Mouse (Mus musculus) forebrain, embryonic 11.5 days (tissue): ENCODE data around the gene Tada2a. TPM values are rescaled to one million over a fixed set of nuclear protein-coding genes. Genes with fewer than 3 reads are reported as not detected.

ENCODE experiments used
- ATAC-seq: fragments of 200-750 bp; cut with Nextera tagmentation; replicated peaks from 2 replicates; pipeline ENCODE4 v1.8.0; 2017; ENCODE audit warnings: moderate TSS enrichment; ENCODE audit not compliant: low FRiP score
- DNase-seq: peaks from one replicate; pipeline ENCODE4 v3.0.0-alpha.2; 2017; ENCODE audit warnings: low spot score
- H3K27ac ChIP-seq: fragments of 300-500 bp; sonication (generic); 2 replicates; pipeline ENCODE4 v1.5.1; 2014; ENCODE audit warnings: low read depth, low read length
- H3K27me3 ChIP-seq: fragments of 300-500 bp; sonication (generic); 2 replicates; pipeline ENCODE4 v1.6.1; 2014; ENCODE audit warnings: mild to moderate bottlenecking, low read length, mixed read lengths; ENCODE audit not compliant: control insufficient read depth, insufficient read depth
- H3K36me3 ChIP-seq: fragments of 300-500 bp; sonication (generic); 2 replicates; pipeline ENCODE4 v1.6.1; 2014; ENCODE audit warnings: mild to moderate bottlenecking, low read length, moderate library complexity, mixed read lengths; ENCODE audit not compliant: control insufficient read depth, insufficient read depth
- H3K4me1 ChIP-seq: fragments of 300-500 bp; sonication (generic); replicated peaks from 2 replicates; pipeline ENCODE4 v1.6.1; 2014; ENCODE audit warnings: low read length, mixed read lengths; ENCODE audit not compliant: control insufficient read depth, insufficient read depth
- H3K4me2 ChIP-seq: fragments of 300-500 bp; sonication (generic); 2 replicates; pipeline ENCODE4 v1.6.1; 2014; ENCODE audit warnings: low read depth, mild to moderate bottlenecking, low read length, moderate library complexity, mixed read lengths; ENCODE audit not compliant: severe bottlenecking
- H3K4me3 ChIP-seq: fragments of 300-500 bp; sonication (generic); 2 replicates; pipeline ENCODE4 v1.5.1; 2014; ENCODE audit warnings: low read depth, low read length
- H3K9ac ChIP-seq: fragments of 300-500 bp; sonication (generic); 2 replicates; pipeline ENCODE4 v1.6.1; 2014; ENCODE audit warnings: low read length
- H3K9me3 ChIP-seq: fragments of 300-500 bp; sonication (generic); 2 replicates; pipeline ENCODE4 v1.6.1; 2016; ENCODE audit warnings: low read length, mixed read lengths; ENCODE audit not compliant: control insufficient read depth
- WGBS: fragments of 180-500 bp; shearing (Covaris S2); extraction: QIAGEN DNeasy Blood & Tissue Kit; methylation state at CpG from one replicate; pipeline ENCODE4 v1.1.7; 2014; 5-methylcytosine and 5-hydroxymethylcytosine counted together
- polyA plus RNA-seq: library from polyadenylated mRNA; unstranded; fragments of >200 nt; fragmentation: Nextera tagmentation; extraction: Ambion mirVana; gene quantifications from 2 replicates; pipeline ENCODE4 v1.2.1, GENCODE M21; 2014

The Tada2a gene
- polyA plus RNA-seq, 1 experiment from 2014 or later, result 41.7 TPM

DNA sequence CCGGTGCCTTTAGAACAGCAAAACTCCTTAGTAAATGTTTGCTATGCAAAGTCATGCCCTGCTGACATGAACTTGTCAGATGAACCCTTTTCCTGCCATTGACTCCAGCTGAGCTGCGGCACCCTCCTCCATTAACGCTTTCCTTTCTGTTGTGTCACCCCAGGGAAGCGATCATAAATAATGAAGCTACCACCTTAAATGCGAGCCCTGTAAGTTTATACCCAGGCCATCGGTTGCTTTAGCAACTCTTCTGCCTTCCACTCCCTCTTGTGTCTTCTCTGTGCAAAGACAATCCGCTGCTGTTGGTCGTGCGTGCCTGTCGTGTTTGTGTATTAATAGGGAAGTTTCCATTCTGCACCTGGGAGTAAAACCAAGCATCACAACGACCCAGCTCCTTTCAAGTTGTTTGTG lies 63.3 kb downstream of the Tada2a start:
- Histone ChIP-seq H3K4me3 (no peak overlapping the region), H3K27ac (no peak overlapping the region), H3K36me3 (no peaks in the 10 kb centered on the region), H3K4me2 (no peak overlapping the region), H3K4me1 (peaks cover 10% of the 10 kb centered on the region), H3K9me3 (no peaks in the 10 kb centered on the region), H3K27me3 (peaks cover 12% of the 10 kb centered on the region), H3K9ac (no peak overlapping the region)
- ATAC-seq, result no peak
- 15% methylated on average over 11 of the region's 11 CpGs for WGBS
- no peak for DNase-seq

DNA sequence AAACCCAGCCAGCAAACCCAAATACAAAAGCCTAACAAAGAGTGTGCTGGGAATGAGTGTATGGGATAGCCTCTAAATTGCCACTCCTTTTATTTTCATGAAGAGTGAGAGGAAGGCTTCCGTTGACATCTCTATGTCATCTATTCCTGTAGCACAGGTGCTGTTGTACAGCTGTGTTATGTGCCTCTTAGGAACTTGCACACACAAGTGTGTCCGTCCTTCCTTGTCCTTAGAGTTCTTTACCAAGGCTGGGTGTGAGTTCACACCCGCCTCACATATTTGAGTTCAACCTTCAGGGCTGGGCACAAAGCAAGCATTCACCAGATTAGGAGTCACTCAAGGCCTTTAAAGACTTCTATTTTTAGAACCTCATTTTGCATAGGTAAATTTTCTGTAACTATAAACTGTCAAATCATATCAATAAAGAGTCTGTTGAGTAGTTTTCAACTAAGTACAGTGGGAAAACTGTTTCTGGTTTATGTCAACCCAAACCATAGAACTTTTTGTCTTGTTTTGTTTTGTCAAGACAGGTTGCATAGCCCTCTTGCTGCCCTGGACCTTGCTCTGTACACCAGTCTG lies 65.7 kb downstream of the Tada2a start:
- Histone ChIP-seq H3K9me3 (no peaks in the 10 kb centered on the region), H3K4me3 (no peak overlapping the region), H3K36me3 (no peaks in the 10 kb centered on the region), H3K4me1 (peaks cover 10% of the 10 kb centered on the region), H3K9ac (no peak overlapping the region), H3K27ac (no peak overlapping the region), H3K27me3 (peaks cover 7% of the 10 kb centered on the region), H3K4me2 (no peak overlapping the region)
- WGBS, result 94% methylated on average over 3 of the region's 3 CpGs
- DNase-seq, result no peak
- no peak for ATAC-seq

DNA sequence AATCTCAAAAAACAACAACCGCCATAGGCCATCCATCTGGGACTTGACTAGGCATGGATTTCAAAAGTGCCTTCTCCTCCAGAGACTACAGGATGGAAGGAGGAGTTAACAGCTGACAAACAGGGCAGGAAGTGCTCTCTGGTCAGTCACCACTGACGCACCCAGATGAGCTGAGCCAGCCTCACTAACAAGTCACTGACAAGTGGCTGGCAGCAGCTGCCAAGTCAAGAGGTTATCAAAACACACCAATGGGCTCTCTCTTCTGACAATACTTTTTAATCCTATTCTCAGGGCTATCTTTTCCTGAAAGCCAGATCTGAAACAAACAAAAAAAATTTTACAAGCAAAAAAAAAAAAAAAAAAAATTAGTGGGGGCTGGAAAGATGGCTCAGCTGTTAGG lies 66.6 kb downstream of the Tada2a start:
- no peaks in the 10 kb centered on the region for H3K9me3 ChIP-seq
- H3K36me3 ChIP-seq, result no peaks in the 10 kb centered on the region
- ATAC-seq (no peak), DNase-seq (no peak)
- no peak overlapping the region for H3K4me3 ChIP-seq
- no peak overlapping the region for H3K9ac ChIP-seq
- H3K27ac ChIP-seq, result no peak overlapping the region
- no peak overlapping the region for H3K4me2 ChIP-seq
- H3K4me1 ChIP-seq, result peaks cover 10% of the 10 kb centered on the region
- 0 out of 2 replicates have a peak, but pooled peaks cover 5% of the 10 kb centered on the region for H3K27me3 ChIP-seq
- 73% methylated on average over 2 of the region's 2 CpGs for WGBS

DNA sequence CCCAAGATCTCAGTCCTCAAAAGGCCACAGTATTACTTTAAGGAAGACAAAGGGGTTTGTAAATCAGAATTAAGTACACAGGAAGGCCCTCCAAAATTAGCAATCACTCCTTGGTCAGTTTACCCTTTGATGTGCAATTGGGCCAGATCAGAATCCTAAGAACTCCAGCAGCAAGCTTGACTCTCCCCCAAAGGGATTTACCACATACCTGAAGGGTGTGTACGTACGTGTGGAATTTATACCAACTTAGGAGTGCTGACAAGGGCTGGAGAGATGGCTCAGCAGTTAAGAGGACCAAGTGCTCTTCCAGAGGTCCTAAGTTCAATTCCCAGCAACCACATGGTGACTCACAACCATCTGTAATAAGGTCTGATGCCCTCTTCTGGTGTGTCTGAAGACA lies 67.5 kb downstream of the Tada2a start:
- no peak overlapping the region for H3K4me2 ChIP-seq
- H3K36me3 ChIP-seq, result no peaks in the 10 kb centered on the region
- WGBS, result 80% methylated on average over 2 of the region's 2 CpGs
- H3K4me3 ChIP-seq, result no peak overlapping the region
- no peak overlapping the region for H3K9ac ChIP-seq
- 0 out of 2 replicates have a peak, but pooled peaks cover 3% of the 10 kb centered on the region for H3K27me3 ChIP-seq
- DNase-seq (no peak), ATAC-seq (no peak)
- peaks cover 4% of the 10 kb centered on the region; the same call in 1 of the 2 replicates for H3K4me1 ChIP-seq
- H3K9me3 ChIP-seq, result no peaks in the 10 kb centered on the region
- H3K27ac ChIP-seq, result no peak overlapping the region

DNA sequence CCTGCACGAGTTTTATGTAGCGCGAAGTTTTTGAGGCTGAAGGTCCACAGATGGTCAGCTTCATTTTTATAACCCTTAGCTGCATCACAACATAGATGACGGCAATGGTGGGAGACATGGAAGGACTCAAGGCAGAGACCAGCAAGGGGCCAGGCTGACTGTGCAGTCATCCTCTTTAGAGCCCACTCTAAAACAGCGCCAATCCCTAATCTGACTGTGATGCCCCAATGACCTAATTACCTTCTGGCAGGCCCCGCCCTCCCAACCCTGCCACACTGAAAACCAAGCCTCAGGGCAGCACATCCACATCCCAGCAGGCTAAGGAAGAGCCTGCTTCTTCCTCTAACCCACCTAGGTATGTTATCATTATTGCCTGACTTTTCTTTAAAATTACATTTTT lies 68.8 kb downstream of the Tada2a start:
- WGBS, result 80% methylated on average over 6 of the region's 6 CpGs
- Histone ChIP-seq H3K27ac (no peak overlapping the region), H3K27me3 (no peaks in the 10 kb centered on the region), H3K4me3 (no peak overlapping the region), H3K4me1 (no peaks in the 10 kb centered on the region), H3K4me2 (no peak overlapping the region), H3K9ac (no peak overlapping the region), H3K9me3 (no peaks in the 10 kb centered on the region), H3K36me3 (no peaks in the 10 kb centered on the region)
- DNase-seq (no peak), ATAC-seq (no peak)

DNA sequence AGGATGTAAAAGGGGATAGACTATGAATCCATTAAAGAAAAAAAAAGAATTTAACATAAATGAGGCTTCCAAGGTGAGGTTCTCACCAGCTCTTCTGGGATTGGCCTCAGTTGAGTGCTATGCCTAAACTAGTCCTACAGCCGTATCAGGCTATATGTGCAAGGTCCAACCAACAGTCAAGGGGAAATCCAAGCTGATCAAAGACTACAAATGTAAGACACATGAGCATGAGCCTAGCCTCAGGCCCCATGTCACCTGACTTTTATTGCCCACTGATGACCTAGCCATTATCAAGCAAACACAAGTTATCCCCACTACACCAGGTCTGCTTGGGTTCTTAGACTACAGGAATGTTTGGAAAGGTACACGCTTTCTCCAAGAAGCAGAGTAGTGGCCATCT lies 69.6 kb downstream of the Tada2a start:
- H3K4me3 ChIP-seq, result no peak overlapping the region
- no peaks in the 10 kb centered on the region for H3K4me1 ChIP-seq
- ATAC-seq (no peak), DNase-seq (no peak)
- H3K27ac ChIP-seq, result no peak overlapping the region
- H3K9ac ChIP-seq, result no peak overlapping the region
- no peaks in the 10 kb centered on the region for H3K9me3 ChIP-seq
- H3K27me3 ChIP-seq, result no peaks in the 10 kb centered on the region
- WGBS, result 89% methylated on average over 2 of the region's 2 CpGs
- H3K36me3 ChIP-seq, result no peaks in the 10 kb centered on the region
- no peak overlapping the region for H3K4me2 ChIP-seq

DNA sequence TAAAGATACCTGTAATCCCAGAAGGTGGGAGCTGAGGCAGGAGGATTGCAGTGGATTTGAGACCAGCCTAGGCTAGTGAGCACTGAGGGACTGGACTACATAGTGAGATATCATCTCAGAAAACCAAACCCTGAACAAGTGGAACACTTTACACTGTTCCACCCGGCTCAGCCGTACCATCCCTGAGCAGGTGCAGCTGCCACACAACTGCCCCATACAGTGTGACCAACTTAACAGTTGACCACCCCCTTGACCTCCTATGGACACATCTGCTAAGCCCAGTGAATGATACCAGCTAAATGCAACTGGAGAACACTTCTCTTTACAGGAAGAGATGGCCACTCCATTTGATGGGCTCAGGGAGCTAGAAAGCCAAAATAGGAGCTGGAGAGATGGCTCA lies 72.0 kb downstream of the Tada2a start:
- H3K9me3 ChIP-seq, result no peaks in the 10 kb centered on the region
- no peaks in the 10 kb centered on the region for H3K27me3 ChIP-seq
- no peak for ATAC-seq
- H3K36me3 ChIP-seq, result no peaks in the 10 kb centered on the region
- no peak overlapping the region for H3K9ac ChIP-seq
- H3K4me3 ChIP-seq, result no peak overlapping the region
- no peak overlapping the region for H3K4me2 ChIP-seq
- WGBS, result 83% methylated on average over 2 of the region's 2 CpGs
- no peaks in the 10 kb centered on the region for H3K4me1 ChIP-seq
- no peak for DNase-seq
- H3K27ac ChIP-seq, result no peak overlapping the region

DNA sequence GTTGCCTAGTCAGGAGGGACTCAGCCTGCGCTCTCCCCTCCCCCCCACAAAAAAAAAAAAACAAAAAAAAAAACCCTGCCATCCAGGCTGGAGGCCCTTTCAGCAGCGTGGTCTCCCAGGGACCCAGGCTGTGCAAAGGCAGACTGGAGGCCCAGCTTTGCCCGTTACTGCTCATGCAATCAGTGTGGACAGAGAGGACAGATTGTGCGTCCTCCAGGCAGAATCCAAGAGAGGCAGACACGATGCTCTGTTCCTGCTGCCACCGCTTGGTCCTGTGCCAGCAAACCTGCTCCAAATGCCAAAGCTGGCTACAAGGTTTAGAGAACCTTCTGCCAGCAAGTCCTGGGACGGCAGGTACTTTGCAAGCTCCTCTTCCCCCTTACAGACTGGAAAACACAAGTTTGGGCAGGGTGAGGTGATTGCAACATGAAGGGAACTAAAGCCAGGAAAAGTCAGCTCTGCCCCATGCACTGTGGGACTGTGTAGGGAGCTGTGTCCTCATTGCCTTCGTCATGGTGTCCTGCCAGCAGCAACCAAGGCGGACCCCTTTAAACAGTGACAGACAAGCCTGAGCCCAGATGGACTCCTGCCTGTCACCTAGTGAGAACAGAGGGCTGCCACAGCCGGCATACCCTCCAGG lies 75.8 kb downstream of the Tada2a start:
- H3K9ac ChIP-seq, result no peak overlapping the region
- no peaks in the 10 kb centered on the region for H3K9me3 ChIP-seq
- WGBS, result 64% methylated on average over 10 of the region's 10 CpGs
- no peak overlapping the region for H3K27ac ChIP-seq
- H3K4me2 ChIP-seq, result no peak overlapping the region
- H3K4me3 ChIP-seq, result no peak overlapping the region
- no peaks in the 10 kb centered on the region for H3K27me3 ChIP-seq
- no peaks in the 10 kb centered on the region for H3K4me1 ChIP-seq
- no peaks in the 10 kb centered on the region for H3K36me3 ChIP-seq
- DNase-seq (no peak), ATAC-seq (no peak)

DNA sequence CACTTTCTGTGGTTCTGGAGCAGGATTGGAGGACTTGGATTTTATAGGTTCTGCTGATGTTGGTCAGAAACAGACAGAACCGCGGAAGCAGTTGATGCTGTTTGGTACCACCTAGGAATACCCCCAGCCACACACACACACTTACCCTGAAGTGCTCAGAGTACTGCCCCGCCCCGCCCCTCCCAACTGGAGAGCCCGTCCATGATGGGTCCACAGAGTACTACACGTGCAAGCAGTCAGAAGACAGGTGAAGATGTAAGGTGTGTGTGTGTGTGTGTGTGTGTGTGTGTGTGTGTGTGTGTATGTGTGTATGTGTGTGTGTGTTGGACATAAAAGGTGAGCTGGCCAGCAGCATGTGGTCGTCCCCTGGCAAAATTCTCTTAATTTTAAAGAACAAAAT lies 76.3 kb downstream of the Tada2a start:
- no peak for ATAC-seq
- no peak for DNase-seq
- no peak overlapping the region for H3K4me3 ChIP-seq
- H3K4me1 ChIP-seq, result no peaks in the 10 kb centered on the region
- 87% methylated on average over 7 of the region's 7 CpGs for WGBS
- no peak overlapping the region for H3K9ac ChIP-seq
- no peaks in the 10 kb centered on the region for H3K9me3 ChIP-seq
- no peaks in the 10 kb centered on the region for H3K27me3 ChIP-seq
- no peak overlapping the region for H3K27ac ChIP-seq
- H3K4me2 ChIP-seq, result no peak overlapping the region
- H3K36me3 ChIP-seq, result no peaks in the 10 kb centered on the region
